Mouse (Mus musculus) lung, adult 10 weeks (tissue): ENCODE measurements around the gene Nrxn1. TPM values are rescaled to one million over a fixed set of nuclear protein-coding genes. Genes with fewer than 3 reads are reported as not detected.

Source experiments
- polyA plus RNA-seq: library from polyadenylated mRNA; stranded (reverse); fragments of 350-450 nt; fragmentation: Illumina TruSeq; extraction: RNeasy Lipid Tissue Mini Kit (QIAGEN cat#74804); gene quantifications from one replicate; pipeline ENCODE4 v1.2.3, GENCODE M21; 2014; ENCODE audit warnings: low read depth, low replicate concordance; ENCODE audit not compliant: insufficient read depth

Nrxn1 gene
- polyA plus RNA-seq, result 0.72 TPM

GRCm38 (mm10) chr17:91093042-91093080 is at the start of gene Nrxn1:
Nrxn1 (minus strand) TSS chr17:91093071.

